In the genomic region with DNA sequence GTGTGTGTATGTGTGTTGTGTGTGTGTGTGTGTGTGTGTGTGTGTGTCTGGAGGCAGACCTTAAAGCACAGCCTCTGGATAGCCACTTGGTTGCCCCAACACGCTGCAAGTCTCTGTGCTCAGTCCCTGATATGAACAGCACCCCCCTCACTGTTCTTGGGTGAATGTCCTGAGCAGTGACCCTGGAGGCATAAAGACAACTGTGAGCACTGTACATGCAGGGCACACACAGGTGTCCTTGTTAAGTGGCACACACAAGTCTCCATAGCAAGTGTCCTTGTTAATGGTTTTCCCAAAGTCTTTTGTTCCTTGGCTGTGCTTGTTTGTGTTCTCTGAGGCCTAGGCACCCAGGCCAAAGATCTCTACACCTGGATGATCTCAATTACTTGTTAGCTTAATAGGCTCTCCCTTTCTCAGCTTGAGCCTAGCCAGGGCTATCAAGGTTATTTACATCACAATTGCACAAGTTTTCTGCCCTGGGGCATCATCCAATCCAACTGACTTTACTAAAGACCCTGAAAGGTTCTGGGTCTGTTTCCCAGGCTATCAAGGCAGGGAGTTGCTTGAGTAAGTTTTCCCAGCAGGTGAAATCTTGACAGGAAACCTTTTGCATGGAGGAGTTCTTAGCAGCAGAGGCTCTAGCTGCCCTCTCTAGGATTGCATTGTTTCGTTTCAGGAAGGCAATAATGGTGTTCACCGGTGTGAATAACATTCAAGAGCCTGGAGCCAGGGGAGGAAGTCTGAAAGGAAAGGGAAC, we compare ENCODE assay signal across 14 mouse cellular contexts. TPM values are rescaled to one million over a fixed set of nuclear protein-coding genes. Genes with fewer than 3 reads are reported as not detected.
DNase-seq lines count a peak whose midpoint lies in the region; ATAC-seq lines count a peak whose summit lies in the region.
"Had no signal": no experiment of that assay in that cellular context is flagged by ENCODE, and none has a peak within 500 bp of the region (broad histone marks: within the 10 kb centered on the region; RNA-seq: fewer than 3 reads in every experiment).

No protein-coding gene starts in this region.

- H3K4me2 ChIP-seq in forebrain, embryonic 15.5 days (replicated peaks) = no peak overlapping the region
- H3K4me2 ChIP-seq in kidney, embryonic 14.5 days (replicated peaks; ENCODE audit: low read depth, low read length) = no peak overlapping the region
- H3K4me2 ChIP-seq in midbrain, embryonic 14.5 days (ENCODE audit: low read length) = no peak overlapping the region
- no peak overlapping the region for H3K4me2 ChIP-seq in midbrain, embryonic 15.5 days
- H3K4me2 ChIP-seq: embryonic facial prominence, embryonic 13.5 days; forebrain, embryonic 12.5 days had no signal

- DNase-seq in forebrain, embryonic 10.5 days (ENCODE audit: extremely low spot score, low spot score) = no peak
- DNase-seq in kidney, adult 11 months = no peak
- DNase-seq in midbrain, embryonic 14.5 days = peak; percentile 14
- DNase-seq in thymus, postnatal 4 days = no peak
- no peak for DNase-seq in left cerebral cortex, postnatal 4 days
- DNase-seq: cerebellum, adult 11-12 months; lung, postnatal 14 days; right cerebral cortex, adult 18-20 months; thymus, postnatal 36 days had no signal

- no peaks in the 10 kb centered on the region for H3K36me3 ChIP-seq in forebrain, embryonic 10.5 days (replicated peaks)
- no peaks in the 10 kb centered on the region for H3K36me3 ChIP-seq in forebrain, embryonic 15.5 days
- no peaks in the 10 kb centered on the region for H3K36me3 ChIP-seq in kidney, embryonic 14.5 days (ENCODE audit: control insufficient read depth, insufficient read depth, low read length)
- H3K36me3 ChIP-seq in midbrain, embryonic 14.5 days (ENCODE audit: control insufficient read depth, insufficient read depth, low read length) = no peaks in the 10 kb centered on the region
- no peaks in the 10 kb centered on the region for H3K36me3 ChIP-seq in midbrain, embryonic 15.5 days (replicated peaks)
- H3K36me3 ChIP-seq: embryonic facial prominence, embryonic 13.5 days; forebrain, embryonic 12.5 days had no signal

- no peak overlapping the region for H3K4me3 ChIP-seq in forebrain, embryonic 10.5 days
- no peak overlapping the region for H3K4me3 ChIP-seq in forebrain, embryonic 15.5 days
- no peak overlapping the region for H3K4me3 ChIP-seq in kidney, embryonic 14.5 days (ENCODE audit: low read length)
- H3K4me3 ChIP-seq in midbrain, embryonic 14.5 days (replicated peaks; ENCODE audit: low read depth, low read length) = no peak overlapping the region
- H3K4me3 ChIP-seq in midbrain, embryonic 15.5 days = no peak overlapping the region
- H3K4me3 ChIP-seq: embryonic facial prominence, embryonic 13.5 days; forebrain, embryonic 12.5 days had no signal

- WGBS in forebrain, embryonic 10.5 days = 20% methylated on average over 3 of the region's 3 CpGs
- 9% methylated on average over 3 of the region's 3 CpGs for WGBS in forebrain, embryonic 15.5 days
- 22% methylated on average over 3 of the region's 3 CpGs for WGBS in kidney, embryonic 14.5 days
- WGBS in midbrain, embryonic 14.5 days = 21% methylated on average over 3 of the region's 3 CpGs
- 24% methylated on average over 3 of the region's 3 CpGs for WGBS in midbrain, embryonic 15.5 days

- no peak for ATAC-seq in forebrain, embryonic 15.5 days (replicated peaks)
- ATAC-seq in kidney, embryonic 14.5 days (ENCODE audit: low FRiP score, low TSS enrichment) = peak; percentile 71
- ATAC-seq in midbrain, embryonic 14.5 days (ENCODE audit: low FRiP score, low TSS enrichment) = no peak
- ATAC-seq in midbrain, embryonic 15.5 days (replicated peaks) = no peak

- peak overlapping the region; percentile 66 for H3K27ac ChIP-seq in forebrain, embryonic 10.5 days
- H3K27ac ChIP-seq in forebrain, embryonic 15.5 days (replicated peaks) = no peak overlapping the region
- H3K27ac ChIP-seq in kidney, embryonic 14.5 days (ENCODE audit: low read depth, low read length) = peak overlapping the region; percentile 70; the same call in 1 of the 2 replicates
- H3K27ac ChIP-seq in midbrain, embryonic 14.5 days (replicated peaks; ENCODE audit: low read depth, low read length) = no peak overlapping the region
- no peak overlapping the region for H3K27ac ChIP-seq in midbrain, embryonic 15.5 days
- H3K27ac ChIP-seq: embryonic facial prominence, embryonic 13.5 days; forebrain, embryonic 12.5 days had no signal

- no peak overlapping the region for H3K9ac ChIP-seq in forebrain, embryonic 15.5 days (replicated peaks)
- no peak overlapping the region for H3K9ac ChIP-seq in kidney, embryonic 14.5 days (ENCODE audit: low read depth, low read length)
- no peak overlapping the region for H3K9ac ChIP-seq in midbrain, embryonic 14.5 days (replicated peaks; ENCODE audit: low read length)
- H3K9ac ChIP-seq in midbrain, embryonic 15.5 days = no peak overlapping the region
- H3K9ac ChIP-seq: embryonic facial prominence, embryonic 13.5 days; forebrain, embryonic 12.5 days had no signal

- H3K4me1 ChIP-seq in forebrain, embryonic 10.5 days = peaks cover 47% of the 10 kb centered on the region
- 0 out of 2 replicates have a peak, but pooled peaks cover 8% of the 10 kb centered on the region for H3K4me1 ChIP-seq in forebrain, embryonic 15.5 days
- H3K4me1 ChIP-seq in kidney, embryonic 14.5 days (ENCODE audit: control insufficient read depth, insufficient read depth, low read length) = peaks cover 7% of the 10 kb centered on the region
- H3K4me1 ChIP-seq in midbrain, embryonic 14.5 days (ENCODE audit: control insufficient read depth, insufficient read depth, low read length) = no peaks in the 10 kb centered on the region; the same call in 1 of the 2 replicates
- H3K4me1 ChIP-seq in midbrain, embryonic 15.5 days = no peaks in the 10 kb centered on the region
- H3K4me1 ChIP-seq: embryonic facial prominence, embryonic 13.5 days had no signal

- no peaks in the 10 kb centered on the region for H3K27me3 ChIP-seq in forebrain, embryonic 10.5 days (ENCODE audit: poor library complexity, severe bottlenecking)
- H3K27me3 ChIP-seq in forebrain, embryonic 15.5 days = no peaks in the 10 kb centered on the region
- H3K27me3 ChIP-seq in kidney, embryonic 14.5 days (ENCODE audit: control insufficient read depth, insufficient read depth, low read length) = no peaks in the 10 kb centered on the region
- no peaks in the 10 kb centered on the region for H3K27me3 ChIP-seq in midbrain, embryonic 14.5 days (ENCODE audit: control insufficient read depth, insufficient read depth, low read length)
- H3K27me3 ChIP-seq in midbrain, embryonic 15.5 days (replicated peaks) = no peaks in the 10 kb centered on the region
- H3K27me3 ChIP-seq: embryonic facial prominence, embryonic 13.5 days; forebrain, embryonic 12.5 days had no signal

- H3K9me3 ChIP-seq in forebrain, embryonic 10.5 days = no peaks in the 10 kb centered on the region
- no peaks in the 10 kb centered on the region for H3K9me3 ChIP-seq in forebrain, embryonic 15.5 days
- H3K9me3 ChIP-seq in kidney, embryonic 14.5 days (ENCODE audit: control insufficient read depth, low read length) = no peaks in the 10 kb centered on the region
- no peaks in the 10 kb centered on the region for H3K9me3 ChIP-seq in midbrain, embryonic 14.5 days (ENCODE audit: control insufficient read depth, low read length)
- H3K9me3 ChIP-seq in midbrain, embryonic 15.5 days = no peaks in the 10 kb centered on the region
- H3K9me3 ChIP-seq: embryonic facial prominence, embryonic 13.5 days; forebrain, embryonic 12.5 days had no signal

- intact Hi-C loops in left cerebral cortex, postnatal 4 days (cut with DNase I) = no loop called here

RNA-seq across cellular contexts. Expression of a gene that starts 13.9 kb away (rescaled TPM):
- 23.5 TPM in 2 replicates for polyA plus RNA-seq in forebrain, embryonic 10.5 days (2016; fragmentation: Nextera tagmentation; extraction: Ambion mirVana)
- 10.2 and 14.4 TPM in 2 replicates for polyA plus RNA-seq in forebrain, embryonic 15.5 days (2015; fragmentation: Nextera tagmentation; extraction: Ambion mirVana)
- 16.6 and 27.6 TPM in 2 replicates for polyA plus RNA-seq in kidney, embryonic 14.5 days (2014; fragmentation: Nextera tagmentation; extraction: Ambion mirVana)
- 7.1 and 9.1 TPM in 2 replicates for polyA plus RNA-seq in midbrain, embryonic 14.5 days (2014; fragmentation: Nextera tagmentation; extraction: Ambion mirVana)
- polyA plus RNA-seq in midbrain, embryonic 15.5 days (2015; fragmentation: Nextera tagmentation; extraction: Ambion mirVana) = 7.5 and 9.5 TPM in 2 replicates
- total RNA-seq in left cerebral cortex, postnatal 4 days (2021) = 10 to 100 TPM; 18.0 to 22.1 TPM

Comparison
In these comparisons a context has a peak if more than half of its experiments do, and no peak if none do; other contexts are left out.
1. H3K27ac ChIP-seq: peak in forebrain, embryonic 10.5 days (single experiment) and kidney, embryonic 14.5 days (single experiment); none in forebrain, embryonic 15.5 days (single experiment), midbrain, embryonic 14.5 days (single experiment) and midbrain, embryonic 15.5 days (single experiment).